Mouse (Mus musculus) spleen, adult 12 weeks (tissue): Measurements from ENCODE around the gene Mzf1.

Experiments
- DNase-seq: peaks from one replicate; pipeline ENCODE4 v3.0.0; 2022; ENCODE audit warnings: low spot score

Mzf1 gene

DNA sequence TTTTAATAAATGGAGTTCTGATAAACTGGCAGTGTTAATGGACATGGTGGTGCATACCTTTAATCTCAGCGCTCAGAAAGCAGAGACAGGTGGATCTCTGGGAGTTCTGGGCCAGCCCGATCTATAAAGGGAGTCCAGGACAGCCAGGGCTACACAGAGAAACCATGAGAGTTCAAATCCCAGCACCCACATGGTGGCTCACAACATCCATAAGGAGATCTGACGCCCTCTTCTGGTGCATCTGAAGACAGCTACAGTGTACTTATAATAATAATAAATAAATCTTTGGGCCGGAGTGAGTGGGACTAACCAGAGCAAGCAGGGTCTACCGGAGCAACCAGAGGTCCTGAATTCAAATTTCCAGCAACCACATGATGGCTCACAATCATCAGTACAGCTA, 51.2 kb downstream of the Mzf1 start:
- DNase-seq: no peak

- no peak for DNase-seq
These were observed 53.0 kb downstream of the Mzf1 start for GRCm38 (mm10) chr7:13001584-13001983.

DNA sequence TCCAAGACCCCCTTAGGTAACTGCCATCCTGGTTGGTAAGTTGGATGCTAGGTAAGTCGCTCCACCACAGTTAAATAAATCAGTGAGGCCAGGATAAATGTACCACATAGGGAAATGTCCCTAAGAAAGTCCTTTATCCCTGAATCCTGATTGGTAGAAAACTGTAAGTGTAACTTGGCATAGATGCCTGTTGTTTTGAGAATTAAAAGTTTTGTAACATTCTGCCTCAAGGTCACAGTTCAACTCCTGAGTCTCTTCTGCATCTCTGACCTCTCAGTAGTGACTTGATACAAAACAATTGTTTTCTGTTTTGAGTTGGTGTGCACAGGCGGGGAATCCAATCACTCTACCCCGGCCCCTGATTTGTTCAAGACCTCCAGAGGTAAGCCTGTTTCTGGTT, 55.7 kb downstream of the Mzf1 start, which contains the start of gene Trim28:
Gene Trim28, plus strand, starts transcription at position 264 of the 400 bp plus-strand sequence.
- DNase-seq: no peak

DNA sequence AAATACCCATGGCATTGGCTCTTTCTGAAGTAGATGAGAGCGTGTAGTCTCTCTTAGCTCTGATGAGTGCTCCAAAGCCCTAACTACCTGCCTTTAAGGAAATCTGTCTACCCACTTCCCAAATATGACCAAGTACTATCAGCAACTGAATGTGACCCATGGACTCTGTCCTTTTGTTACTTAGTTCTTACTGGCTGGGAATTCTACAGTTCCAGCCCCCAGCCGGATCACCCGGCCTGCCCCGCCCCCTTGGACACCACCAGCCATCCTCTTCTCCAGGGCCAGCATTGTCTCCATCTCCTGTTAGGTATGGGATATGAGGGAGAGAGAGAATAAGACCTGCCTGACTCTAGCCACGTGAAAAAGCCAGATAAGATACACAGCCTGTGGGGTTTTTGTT, 56.5 kb downstream of the Mzf1 start, which contains the start of gene Slc27a5:
Gene Slc27a5, minus strand, starts transcription at position 140 of the 400 bp plus-strand sequence.
- DNase-seq: no peak

GRCm38 (mm10) chr7:12997230-12997629, 57.3 kb downstream of the Mzf1 start:
- no peak for DNase-seq

GRCm38 (mm10) chr7:12995862-12996261, 58.7 kb downstream of the Mzf1 start:
- DNase-seq: no peak

DNA sequence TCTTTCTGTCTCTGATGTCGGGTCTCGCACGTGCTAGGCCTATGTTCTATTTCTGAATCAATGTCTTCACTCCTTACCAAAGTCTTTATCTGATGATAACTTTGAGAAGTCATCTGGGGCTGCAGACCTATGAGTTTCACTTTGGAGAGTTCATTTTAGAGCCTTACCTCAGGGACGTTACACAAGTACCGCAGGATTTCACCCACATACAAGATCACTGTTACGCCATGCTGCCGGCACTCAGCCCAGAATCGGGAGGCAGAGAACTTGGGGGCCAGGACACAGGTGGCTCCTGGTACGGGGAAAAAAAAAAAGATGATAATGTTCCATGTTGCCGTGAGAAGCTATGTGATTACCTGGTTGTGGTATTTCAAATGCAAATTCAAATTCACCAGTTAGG, 61.4 kb downstream of the Mzf1 start:
- DNase-seq: no peak
